Mouse (Mus musculus) CH12.LX (cell line): Measurements from ENCODE around the gene Nptx1.
A peak's percentile ranks its signal among the peaks of the same experiment; 100 is the strongest.

Experiments used
- CTCF ChIP-seq, 2 experiments: IDR thresholded peaks in 1 of 2; conservative IDR thresholded peaks in 1 of 2; 2 replicates each; pipeline ENCODE4 v1.5.1; 2011 to 2012; ENCODE audit warnings: low read depth in 2 of 2, low read length in 2 of 2, improper control_type of control experiment in 1 of 2, inconsistent platforms in 1 of 2, mild to moderate bottlenecking in 1 of 2, moderate library complexity in 1 of 2
- JUN ChIP-seq: IDR thresholded peaks from 2 replicates; pipeline ENCODE4 v1.6.1; 2011; ENCODE audit warnings: low read depth, mild to moderate bottlenecking, low read length, improper control_type of control experiment, moderate library complexity; ENCODE audit not compliant: insufficient read depth
- NRF1 ChIP-seq: IDR thresholded peaks from 2 replicates; pipeline ENCODE4 v1.6.1; 2014; ENCODE audit warnings: low read depth, mild to moderate bottlenecking, inconsistent platforms, low read length, improper control_type of control experiment, moderate library complexity
- POLR2A ChIP-seq: IDR thresholded peaks from 2 replicates; pipeline ENCODE4 v1.6.1; 2011; ENCODE audit warnings: low read depth, mild to moderate bottlenecking, improper control_type of control experiment, low read length
- TBP ChIP-seq: conservative IDR thresholded peaks from 2 replicates; pipeline ENCODE4 v1.6.1; 2011; ENCODE audit warnings: low read depth, low read length, improper control_type of control experiment

- peak; percentile 93 for TF ChIP-seq POLR2A
- no peak for TF ChIP-seq JUN
- peak; percentile 57 for TF ChIP-seq NRF1
- TF ChIP-seq TBP, result 0 out of 2 replicates have a peak, but pooled peaks have one; percentile 53
- TF ChIP-seq CTCF (conservative IDR thresholded peaks at IDR 0.05 in 1 of 2, IDR thresholded peaks at IDR 0.05 in 1 of 2; ENCODE audit: low read depth in 2 of 2, low read length in 2 of 2), result peak; percentile 30 to 98; a peak in 2 of 4 replicates
Measured at GRCm38 (mm10) chr11:119490861-119491689, 56.5 kb downstream of the Nptx1 start, which contains the start of gene Endov.
